Mouse (Mus musculus) CH12.LX (cell line): Measurements from ENCODE around the gene Irf2. TPM values are rescaled to one million over a fixed set of nuclear protein-coding genes. Genes with fewer than 3 reads are reported as not detected.

Source experiments
- DNase-seq: peaks from one replicate; pipeline ENCODE4 v3.0.0-alpha.2; 2013; ENCODE audit errors: extremely low read depth
- H3K27ac ChIP-seq: 2 replicates; pipeline ENCODE4 v1.5.1; 2012; ENCODE audit warnings: low read depth, mild to moderate bottlenecking, control low read depth, moderate library complexity; ENCODE audit not compliant: insufficient read depth
- H3K27me3 ChIP-seq: replicated peaks from 2 replicates; pipeline ENCODE3; 2012; ENCODE audit warnings: inconsistent platforms
- H3K36me3 ChIP-seq, 2 experiments: replicated peaks in 1 of 2; 2 replicates each; pipeline versions ENCODE3 to v1.6.1; 2012; ENCODE audit warnings: inconsistent platforms in 1 of 2, low read length in 1 of 2, mild to moderate bottlenecking in 1 of 2, mixed read lengths in 1 of 2, moderate library complexity in 1 of 2; ENCODE audit not compliant: control insufficient read depth in 1 of 2, insufficient read depth in 1 of 2
- H3K4me1 ChIP-seq, 2 experiments: 2 replicates each; pipeline ENCODE4 v1.6.1; 2012; ENCODE audit warnings: inconsistent platforms in 1 of 2, moderate library complexity in 1 of 2; ENCODE audit not compliant: insufficient read depth in 2 of 2, control insufficient read depth in 1 of 2
- H3K4me2 ChIP-seq: 2 replicates; pipeline ENCODE4 v1.6.1; 2012; ENCODE audit warnings: low read depth, mild to moderate bottlenecking, control low read depth; ENCODE audit not compliant: poor library complexity, insufficient read depth, severe bottlenecking
- H3K4me3 ChIP-seq, 3 experiments: fragments of 150-350 bp in 1 of 3; sonication (generic) in 1 of 3; replicated peaks in 1 of 3; 2 replicates each; pipeline versions ENCODE3 to v1.5.1; 2011 to 2012; ENCODE audit warnings: low read depth in 2 of 3, low read length in 2 of 3, mild to moderate bottlenecking in 2 of 3, moderate library complexity in 2 of 3, control low read depth in 1 of 3, improper control_type of control experiment in 1 of 3, inconsistent platforms in 1 of 3, mixed read lengths in 1 of 3; ENCODE audit not compliant: poor library complexity in 1 of 3
- H3K79me2 ChIP-seq: replicated peaks from 2 replicates; pipeline ENCODE4 v1.6.1; 2012; ENCODE audit warnings: mild to moderate bottlenecking, moderate library complexity; ENCODE audit not compliant: control insufficient read depth, poor library complexity, insufficient read depth, severe bottlenecking; ENCODE audit errors: extremely low read depth
- H3K9ac ChIP-seq: 2 replicates; pipeline ENCODE4 v1.6.1; 2012; ENCODE audit warnings: low read depth, mild to moderate bottlenecking, control low read depth, moderate library complexity; ENCODE audit not compliant: insufficient read depth
- H3K9me3 ChIP-seq: replicated peaks from 2 replicates; pipeline ENCODE3; 2012; ENCODE audit warnings: low read length, inconsistent platforms, mixed read lengths
- BHLHE40 ChIP-seq: IDR thresholded peaks from 2 replicates; pipeline ENCODE4 v1.6.1; 2011; ENCODE audit warnings: mild to moderate bottlenecking, low read depth, low read length, improper control_type of control experiment
- CTCF ChIP-seq, 2 experiments: IDR thresholded peaks in 1 of 2; conservative IDR thresholded peaks in 1 of 2; 2 replicates each; pipeline ENCODE4 v1.5.1; 2011 to 2012; ENCODE audit warnings: low read depth in 2 of 2, low read length in 2 of 2, improper control_type of control experiment in 1 of 2, inconsistent platforms in 1 of 2, mild to moderate bottlenecking in 1 of 2, moderate library complexity in 1 of 2
- E2F4 ChIP-seq: IDR thresholded peaks from 2 replicates; pipeline ENCODE4 v1.6.1; 2011; ENCODE audit warnings: low read depth, low read length, improper control_type of control experiment; ENCODE audit not compliant: insufficient replicate concordance
- EP300 ChIP-seq: IDR thresholded peaks from 2 replicates; pipeline ENCODE4 v1.6.1; 2011; ENCODE audit warnings: low read length, improper control_type of control experiment
- GABPA ChIP-seq: IDR thresholded peaks from 2 replicates; pipeline ENCODE4 v1.6.1; 2012; ENCODE audit warnings: low read depth, low read length, improper control_type of control experiment, inconsistent platforms; ENCODE audit not compliant: insufficient replicate concordance
- JUN ChIP-seq: IDR thresholded peaks from 2 replicates; pipeline ENCODE4 v1.6.1; 2011; ENCODE audit warnings: low read depth, mild to moderate bottlenecking, low read length, improper control_type of control experiment, moderate library complexity; ENCODE audit not compliant: insufficient read depth
- JUND ChIP-seq: conservative IDR thresholded peaks from 2 replicates; pipeline ENCODE4 v1.6.1; 2011; ENCODE audit warnings: low read depth, low read length, improper control_type of control experiment
- KAT2A ChIP-seq: IDR thresholded peaks from 2 replicates; pipeline ENCODE4 v1.6.1; 2012; ENCODE audit warnings: low read length, improper control_type of control experiment, inconsistent platforms; ENCODE audit not compliant: insufficient replicate concordance
- MAFK ChIP-seq: IDR thresholded peaks from 2 replicates; pipeline ENCODE4 v1.6.1; 2011; ENCODE audit warnings: low read length, improper control_type of control experiment; ENCODE audit not compliant: insufficient replicate concordance
- MEF2A ChIP-seq: IDR thresholded peaks from 2 replicates; pipeline ENCODE4 v1.6.1; 2014; ENCODE audit warnings: low read depth, mild to moderate bottlenecking, inconsistent platforms, low read length, improper control_type of control experiment, borderline replicate concordance
- MXI1 ChIP-seq: IDR thresholded peaks from 2 replicates; pipeline ENCODE4 v1.6.1; 2011; ENCODE audit warnings: mild to moderate bottlenecking, low read depth, low read length, improper control_type of control experiment
- NELFE ChIP-seq: IDR thresholded peaks from 2 replicates; pipeline ENCODE4 v1.6.1; 2011; ENCODE audit warnings: low read depth, low read length, improper control_type of control experiment
- NRF1 ChIP-seq: IDR thresholded peaks from 2 replicates; pipeline ENCODE4 v1.6.1; 2014; ENCODE audit warnings: low read depth, mild to moderate bottlenecking, inconsistent platforms, low read length, improper control_type of control experiment, moderate library complexity
- PAX5 ChIP-seq: IDR thresholded peaks from 2 replicates; pipeline ENCODE4 v1.6.1; 2012; ENCODE audit warnings: low read length, inconsistent platforms, mixed read lengths
- POLR2A ChIP-seq: IDR thresholded peaks from 2 replicates; pipeline ENCODE4 v1.6.1; 2011; ENCODE audit warnings: low read depth, mild to moderate bottlenecking, improper control_type of control experiment, low read length
- RAD21 ChIP-seq: IDR thresholded peaks from 2 replicates; pipeline ENCODE4 v1.6.1; 2011; ENCODE audit warnings: low read depth, mild to moderate bottlenecking, low read length, improper control_type of control experiment, moderate library complexity
- SMC3 ChIP-seq: IDR thresholded peaks from 2 replicates; pipeline ENCODE4 v1.6.1; 2011; ENCODE audit warnings: low read depth, low read length, improper control_type of control experiment
- UBTF ChIP-seq: IDR thresholded peaks from 2 replicates; pipeline ENCODE4 v1.6.1; 2012; ENCODE audit warnings: low read depth, mild to moderate bottlenecking, inconsistent platforms, low read length, improper control_type of control experiment, moderate library complexity
- USF1 ChIP-seq: IDR thresholded peaks from 2 replicates; pipeline ENCODE4 v1.6.1; 2014; ENCODE audit warnings: low read depth, mild to moderate bottlenecking, inconsistent platforms, low read length, improper control_type of control experiment
- ZC3H11A ChIP-seq: IDR thresholded peaks from 2 replicates; pipeline ENCODE4 v1.6.1; 2012; ENCODE audit warnings: low read depth, mild to moderate bottlenecking, inconsistent platforms, low read length, improper control_type of control experiment
- ZKSCAN1 ChIP-seq: IDR thresholded peaks from 2 replicates; pipeline ENCODE4 v1.6.1; 2012; ENCODE audit warnings: low read depth, inconsistent platforms, low read length, improper control_type of control experiment, borderline replicate concordance
- dilution Hi-C: fragments of 300-500 bp; cut with MboI; formaldehyde crosslinking; loops from 2 replicates; pipeline ENCODE4 v1.14.3; 2020; ENCODE audit warnings: low sequenced_read_pairs; ENCODE audit not compliant: extremely low pct_unique_long_range_greater_than_20kb, extremely low pct_ligation_motif_present
- in situ Hi-C: fragments of 300-500 bp; cut with MboI; formaldehyde crosslinking; loops from 3 replicates; pipeline ENCODE4 v1.14.3; 2019; ENCODE audit warnings: low sequenced_read_pairs, low pct_ligation_motif_present, low pct_unique_long_range_greater_than_20kb, mixed read lengths
- polyA plus RNA-seq: library from polyadenylated mRNA; unstranded; fragments of >175 nt; gene quantifications from 2 replicates; pipeline ENCODE4 v1.2.1, GENCODE M21; 2012; ENCODE audit warnings: low read depth; ENCODE audit not compliant: insufficient read length
- total RNA-seq, 2 experiments: library from RNA; depleted of rRNA; stranded (reverse); fragments of 300-350 nt in 1 of 2; fragments of >200 nt in 1 of 2; gene quantifications; 2 replicates each; pipeline ENCODE4 v1.2.3; 2012 to 2014

The Irf2 gene
- total and polyA plus RNA-seq, 3 experiments = 7.1 to 37.4 (median 10.2) TPM

DNA sequence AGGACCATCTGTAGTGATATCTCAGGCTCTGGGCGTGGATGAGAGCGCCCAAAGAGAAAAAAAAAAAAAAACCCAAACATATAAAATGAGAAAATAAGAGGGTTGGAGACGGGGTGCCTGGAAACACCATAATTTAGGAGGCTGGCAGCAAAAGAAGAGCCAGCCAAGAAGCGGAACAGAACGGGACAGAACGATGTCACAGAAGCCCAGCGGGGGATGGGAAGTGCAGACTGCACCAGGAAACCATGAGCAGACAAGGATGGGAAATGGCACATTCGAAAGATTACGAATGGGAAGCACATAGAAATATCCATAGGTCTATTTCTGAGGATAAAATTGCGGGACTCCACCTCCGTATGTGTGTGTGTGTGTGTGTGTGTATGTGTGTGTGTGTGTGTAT lies 4.0 kb upstream of the Irf2 start:
- in situ Hi-C loops (no loop called here), dilution Hi-C loops (no loop called here)
- Histone ChIP-seq H3K79me2 (peaks cover 21% of the 10 kb centered on the region), H3K27me3 (no peaks in the 10 kb centered on the region), H3K4me2 (no peak overlapping the region), H3K27ac (no peak overlapping the region), H3K4me1 (peaks cover 4 to 11% of the 10 kb centered on the region in 2 experiments; a peak in 3 of 4 replicates), H3K9me3 (peaks cover 12% of the 10 kb centered on the region), H3K9ac (no peak overlapping the region), H3K36me3 (peaks cover 3 to 36% of the 10 kb centered on the region in 2 experiments), H3K4me3 (no peak overlapping the region)
- TF ChIP-seq NELFE (no peak), GABPA (no peak), UBTF (no peak), JUND (no peak), E2F4 (no peak), ZKSCAN1 (no peak), ZC3H11A (no peak), MEF2A (no peak)
- no peak for DNase-seq

DNA sequence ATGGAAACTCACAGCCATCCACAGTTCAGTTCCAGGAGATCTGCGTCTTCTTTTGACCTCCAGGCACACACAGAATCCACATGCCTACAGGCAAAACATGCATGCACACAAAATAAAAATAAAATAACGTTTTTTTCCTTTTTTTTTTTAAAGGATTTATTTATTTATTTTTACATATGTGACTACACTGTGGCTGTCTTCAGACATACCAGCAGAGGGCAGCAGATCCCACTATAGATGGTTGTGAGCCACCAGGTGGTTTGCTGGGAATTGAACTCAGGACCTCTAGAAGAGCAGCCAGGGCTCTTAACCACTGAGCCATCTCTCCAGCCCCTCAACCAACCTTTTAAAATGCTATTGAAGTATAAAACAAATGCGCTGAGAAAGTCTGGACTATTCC lies 3.3 kb upstream of the Irf2 start:
- Histone ChIP-seq H3K4me2 (no peak overlapping the region), H3K79me2 (peaks cover 28% of the 10 kb centered on the region), H3K4me1 (peaks cover 4 to 11% of the 10 kb centered on the region in 2 experiments; a peak in 3 of 4 replicates), H3K27me3 (no peaks in the 10 kb centered on the region), H3K36me3 (peaks cover 3 to 33% of the 10 kb centered on the region in 2 experiments), H3K9me3 (peaks cover 12% of the 10 kb centered on the region)
- in situ Hi-C loops = no loop called here
- TF ChIP-seq SMC3 (peak; percentile 51), UBTF (no peak), BHLHE40 (no peak), ZC3H11A (no peak; the same call in 1 of the 2 replicates), USF1 (no peak), MXI1 (0 out of 2 replicates have a peak, but pooled peaks have one; percentile 23), EP300 (no peak), MEF2A (no peak), RAD21 (peak; percentile 45), NRF1 (no peak), JUN (no peak), KAT2A (no peak), PAX5 (no peak), MAFK (no peak), POLR2A (no peak), CTCF (conservative IDR thresholded peaks at IDR 0.05 in 1 of 2, IDR thresholded peaks at IDR 0.05 in 1 of 2; ENCODE audit: low read depth in 2 of 2, low read length in 2 of 2) (peak in 1 of 2 experiments; percentile 57; a peak in 2 of 4 replicates)
- TF ChIP-seq, all 38 proteins: peak for 4
- no peak overlapping the region for H3K4me3 ChIP-seq
- no peak overlapping the region for H3K27ac ChIP-seq
- dilution Hi-C loops = no loop called here
- no peak for DNase-seq
- no peak overlapping the region for H3K9ac ChIP-seq
